Mouse (Mus musculus): ENCODE data around the gene Zfp292. TPM values are rescaled to one million over a fixed set of nuclear protein-coding genes. Genes with fewer than 3 reads are reported as not detected.

The Zfp292 gene
- total and polyA plus RNA-seq, 3 experiments = 9.5 to 13.6 (median 11.4) TPM

DNA sequence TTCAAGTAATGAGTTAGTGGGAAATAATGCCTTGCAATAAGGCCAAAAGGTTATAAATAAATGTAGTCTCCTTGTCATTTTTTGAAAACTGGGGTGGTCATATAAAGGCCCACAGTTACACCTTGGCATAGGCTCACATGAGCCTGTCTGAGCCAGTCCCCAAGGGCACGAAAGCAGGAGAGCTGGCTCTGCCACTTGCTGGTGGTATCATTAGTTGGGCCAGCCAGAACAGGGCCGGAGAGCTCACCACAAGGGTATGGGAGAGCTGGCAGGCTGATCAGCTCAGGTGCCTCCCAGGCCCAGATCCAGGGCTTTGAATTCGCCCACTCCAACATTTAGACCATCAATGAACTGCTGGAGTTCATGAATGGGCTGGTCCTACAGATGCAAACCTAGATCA lies 96.3 kb downstream of the Zfp292 start:
- no peaks in the 10 kb centered on the region; a peak in 1 of 4 replicates for H3K4me1 ChIP-seq (ENCODE audit: control insufficient read depth in 1 of 2, insufficient read depth in 2 of 2)
- H3K27ac ChIP-seq (ENCODE audit: insufficient read depth, low read depth) = no peak overlapping the region
- no peak overlapping the region for H3K4me3 ChIP-seq (replicated peaks in 1 of 3; ENCODE audit: low read depth in 2 of 3, low read length in 2 of 3, poor library complexity in 1 of 3)
- H3K4me2 ChIP-seq (ENCODE audit: insufficient read depth, low read depth, poor library complexity, severe bottlenecking) = no peak overlapping the region
- DNase-seq (ENCODE audit: extremely low read depth) = no peak
- H3K27me3 ChIP-seq (replicated peaks) = no peaks in the 10 kb centered on the region
- H3K9me3 ChIP-seq (replicated peaks; ENCODE audit: low read length) = no peaks in the 10 kb centered on the region
- dilution Hi-C loops (cut with MboI; ENCODE audit: extremely low pct_ligation_motif_present, extremely low pct_unique_long_range_greater_than_20kb, low sequenced_read_pairs) = no loop called here
- TF ChIP-seq RAD21 (IDR thresholded peaks at IDR 0.05; ENCODE audit: low read depth, low read length) = no peak
- no peak for TF ChIP-seq SMC3 (IDR thresholded peaks at IDR 0.05; ENCODE audit: low read depth, low read length)
- TF ChIP-seq NRF1 (IDR thresholded peaks at IDR 0.05; ENCODE audit: low read depth, low read length) = no peak
- TF ChIP-seq GABPA (IDR thresholded peaks at IDR 0.05; ENCODE audit: insufficient replicate concordance, low read depth, low read length) = no peak
- no peak for TF ChIP-seq USF2 (conservative IDR thresholded peaks at IDR 0.05; ENCODE audit: low read depth, low read length)
- no peak for TF ChIP-seq TCF12 (IDR thresholded peaks at IDR 0.05; ENCODE audit: low read depth, low read length)
- TF ChIP-seq CHD2 (IDR thresholded peaks at IDR 0.05; ENCODE audit: low read length) = no peak
- TF ChIP-seq SIN3A (IDR thresholded peaks at IDR 0.05; ENCODE audit: low read length) = no peak
- TF ChIP-seq PAX5 (IDR thresholded peaks at IDR 0.05; ENCODE audit: low read length) = no peak
- no peak for TF ChIP-seq CTCF (conservative IDR thresholded peaks at IDR 0.05 in 1 of 2, IDR thresholded peaks at IDR 0.05 in 1 of 2; ENCODE audit: low read depth in 2 of 2, low read length in 2 of 2)
- TF ChIP-seq JUN (IDR thresholded peaks at IDR 0.05; ENCODE audit: insufficient read depth, low read depth, low read length) = no peak
- no peak for TF ChIP-seq POLR2AphosphoS2 (IDR thresholded peaks at IDR 0.05; ENCODE audit: low read depth, low read length)
- no peak for TF ChIP-seq ZC3H11A (IDR thresholded peaks at IDR 0.05; ENCODE audit: low read depth, low read length)
- no peak for TF ChIP-seq UBTF (IDR thresholded peaks at IDR 0.05; ENCODE audit: low read depth, low read length)
- in situ Hi-C loops (cut with MboI; ENCODE audit: low pct_ligation_motif_present, low pct_unique_long_range_greater_than_20kb, low sequenced_read_pairs) = loop anchor here (10.0 kb wide), 1 partner anchor 128 kb away; no protein-coding TSS in a partner anchor
- H3K79me2 ChIP-seq (replicated peaks; ENCODE audit: control insufficient read depth, extremely low read depth, insufficient read depth, poor library complexity, severe bottlenecking) = no peaks in the 10 kb centered on the region
- no peaks in the 10 kb centered on the region for H3K36me3 ChIP-seq (replicated peaks in 1 of 2; ENCODE audit: control insufficient read depth in 1 of 2, insufficient read depth in 1 of 2, low read length in 1 of 2)
- H3K9ac ChIP-seq (ENCODE audit: insufficient read depth, low read depth) = no peak overlapping the region

GRCm38 (mm10) chr4:34785646-34786045 lies 97.1 kb downstream of the Zfp292 start:
- Histone ChIP-seq H3K27me3 (replicated peaks) (no peaks in the 10 kb centered on the region), H3K4me2 (ENCODE audit: insufficient read depth, low read depth, poor library complexity, severe bottlenecking) (no peak overlapping the region), H3K36me3 (replicated peaks in 1 of 2; ENCODE audit: control insufficient read depth in 1 of 2, insufficient read depth in 1 of 2, low read length in 1 of 2) (no peaks in the 10 kb centered on the region), H3K27ac (ENCODE audit: insufficient read depth, low read depth) (no peak overlapping the region), H3K9me3 (replicated peaks; ENCODE audit: low read length) (no peaks in the 10 kb centered on the region), H3K9ac (ENCODE audit: insufficient read depth, low read depth) (no peak overlapping the region), H3K4me1 (ENCODE audit: control insufficient read depth in 1 of 2, insufficient read depth in 2 of 2) (no peaks in the 10 kb centered on the region; a peak in 1 of 4 replicates), H3K79me2 (replicated peaks; ENCODE audit: control insufficient read depth, extremely low read depth, insufficient read depth, poor library complexity, severe bottlenecking) (no peaks in the 10 kb centered on the region), H3K4me3 (replicated peaks in 1 of 3; ENCODE audit: low read depth in 2 of 3, low read length in 2 of 3, poor library complexity in 1 of 3) (no peak overlapping the region)
- DNase-seq (ENCODE audit: extremely low read depth) = no peak
- dilution Hi-C loops (cut with MboI; ENCODE audit: extremely low pct_ligation_motif_present, extremely low pct_unique_long_range_greater_than_20kb, low sequenced_read_pairs) = no loop called here
- in situ Hi-C loops (cut with MboI; ENCODE audit: low pct_ligation_motif_present, low pct_unique_long_range_greater_than_20kb, low sequenced_read_pairs) = loop anchor here (10.0 kb wide), 1 partner anchor 129 kb away; no protein-coding TSS in a partner anchor
- TF ChIP-seq POLR2AphosphoS2 (IDR thresholded peaks at IDR 0.05; ENCODE audit: low read depth, low read length) (no peak), NELFE (IDR thresholded peaks at IDR 0.05; ENCODE audit: low read depth, low read length) (no peak), HCFC1 (IDR thresholded peaks at IDR 0.05; ENCODE audit: low read depth, low read length) (no peak), MAX (IDR thresholded peaks at IDR 0.05; ENCODE audit: low read length) (no peak), ZNF384 (IDR thresholded peaks at IDR 0.05; ENCODE audit: low read depth, low read length) (no peak), USF1 (IDR thresholded peaks at IDR 0.05; ENCODE audit: low read depth, low read length) (no peak), GABPA (IDR thresholded peaks at IDR 0.05; ENCODE audit: insufficient replicate concordance, low read depth, low read length) (no peak), CHD2 (IDR thresholded peaks at IDR 0.05; ENCODE audit: low read length) (no peak), KAT2A (IDR thresholded peaks at IDR 0.05; ENCODE audit: insufficient replicate concordance, low read length) (no peak), PAX5 (IDR thresholded peaks at IDR 0.05; ENCODE audit: low read length) (no peak)
